Mouse (Mus musculus) layer of hippocampus, postnatal 36 days (tissue): Measurements from ENCODE around the gene Gm21060. TPM values are rescaled to one million over a fixed set of nuclear protein-coding genes. Genes with fewer than 3 reads are reported as not detected.
"Not testable (repeated sequence)": the region's sequence is repeated elsewhere in the genome, so short reads cannot be mapped to it uniquely, and the experiment has no call there.

Source experiments
- DNase-seq, 2 experiments: peaks; one replicate each; pipeline ENCODE4 v3.0.0; 2022
- total RNA-seq, 2 experiments: library from RNA; stranded (reverse); gene quantifications; 2 replicates each; pipeline ENCODE4 v1.2.3; 2021

Gene Gm21060
- not detected for total RNA-seq

GRCm38 (mm10) chr19:61296969-61297368 lies at the start of gene Gm21060:
Gene Gm21060 (minus strand): TSS chr19:61297069.
- no peak for DNase-seq

- DNase-seq, result not testable (repeated sequence)
Measured at GRCm38 (mm10) chr19:61320844-61321243, 24.0 kb upstream of the Gm21060 start.

DNA sequence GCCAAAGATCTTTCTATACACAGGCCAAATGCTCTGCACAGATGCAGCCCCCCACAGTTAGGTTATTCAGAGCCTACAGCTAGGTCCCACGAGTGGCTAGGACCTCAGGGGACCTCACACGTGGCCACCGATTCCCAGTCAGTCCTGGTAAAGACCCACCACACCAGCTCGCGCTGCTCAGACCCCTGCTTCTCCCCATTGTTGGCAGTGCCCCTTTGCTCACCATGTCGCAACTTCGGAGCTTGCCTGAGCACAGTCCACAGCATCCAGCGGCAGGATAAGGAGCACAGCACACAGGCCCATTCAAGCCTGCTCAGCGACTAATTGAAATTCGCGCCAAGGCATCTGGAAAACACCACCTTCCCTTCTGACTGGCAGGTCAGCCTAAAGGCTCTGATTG lies 16.3 kb upstream of the Gm21060 start:
- DNase-seq, result not testable (repeated sequence)

DNA sequence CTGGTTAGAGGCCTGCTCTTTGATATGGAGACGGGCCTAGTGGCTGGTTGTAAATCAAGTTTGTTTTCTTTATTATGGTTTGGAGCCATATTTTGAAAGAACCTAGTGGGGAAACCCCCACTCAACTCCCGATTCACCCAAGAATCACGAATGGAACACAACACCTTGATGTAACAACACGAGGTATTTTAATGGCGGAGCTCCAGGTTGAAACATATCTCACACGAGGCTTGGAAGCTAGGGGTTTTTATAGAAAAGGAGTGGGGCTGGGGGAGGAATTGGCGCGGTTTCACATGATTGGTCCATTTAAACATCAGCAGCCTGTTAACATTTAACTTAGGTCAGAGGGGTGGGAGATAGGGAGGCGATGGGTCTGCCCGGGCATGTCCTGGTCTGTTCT lies 15.5 kb upstream of the Gm21060 start:
- not testable (repeated sequence) for DNase-seq

DNA sequence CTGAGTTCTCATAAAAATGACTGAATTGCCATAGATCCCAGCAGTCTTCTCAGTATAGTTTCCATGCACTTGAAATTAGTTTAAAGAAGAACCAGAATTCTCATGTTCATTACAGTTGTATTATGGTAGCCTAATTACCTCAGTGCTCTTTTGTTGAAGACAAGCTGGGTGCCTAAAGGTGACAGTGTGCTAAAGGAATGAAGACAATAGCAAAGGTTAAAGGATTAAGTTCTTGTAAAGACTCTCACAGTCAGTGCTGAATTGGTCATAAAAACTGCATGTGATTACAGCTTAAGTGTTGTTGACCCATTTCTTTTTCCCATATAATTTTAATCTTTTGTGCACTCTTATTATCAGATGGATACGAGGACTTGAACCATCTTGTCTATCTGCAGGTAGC lies 11.2 kb upstream of the Gm21060 start:
- DNase-seq, result not testable (repeated sequence)

GRCm38 (mm10) chr19:61285033-61285432 lies 11.8 kb downstream of the Gm21060 start:
- DNase-seq, result not testable (repeated sequence)

DNA sequence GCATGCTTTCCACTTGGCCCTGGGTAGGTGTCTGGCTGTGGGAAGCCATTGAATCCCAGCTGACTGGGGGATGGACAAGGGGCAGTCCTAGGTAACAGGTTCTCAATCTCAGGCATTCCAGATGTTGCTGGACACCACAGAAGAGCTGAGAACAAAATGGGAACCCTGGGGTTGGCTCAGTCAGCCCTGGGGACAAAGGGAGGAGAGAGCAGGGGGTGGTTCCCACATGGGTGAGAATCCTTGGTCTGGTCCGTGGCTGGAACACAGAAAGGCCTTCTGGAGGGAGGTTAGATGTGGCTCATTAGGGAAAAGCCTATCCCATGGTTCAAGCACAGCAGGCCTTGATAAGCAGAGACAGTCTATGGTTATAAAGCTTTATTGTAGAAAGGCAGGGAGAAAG lies 13.3 kb downstream of the Gm21060 start:
- no peak for DNase-seq

- no peak for DNase-seq
Measured at GRCm38 (mm10) chr19:61275446-61275845, 21.4 kb downstream of the Gm21060 start.

DNA sequence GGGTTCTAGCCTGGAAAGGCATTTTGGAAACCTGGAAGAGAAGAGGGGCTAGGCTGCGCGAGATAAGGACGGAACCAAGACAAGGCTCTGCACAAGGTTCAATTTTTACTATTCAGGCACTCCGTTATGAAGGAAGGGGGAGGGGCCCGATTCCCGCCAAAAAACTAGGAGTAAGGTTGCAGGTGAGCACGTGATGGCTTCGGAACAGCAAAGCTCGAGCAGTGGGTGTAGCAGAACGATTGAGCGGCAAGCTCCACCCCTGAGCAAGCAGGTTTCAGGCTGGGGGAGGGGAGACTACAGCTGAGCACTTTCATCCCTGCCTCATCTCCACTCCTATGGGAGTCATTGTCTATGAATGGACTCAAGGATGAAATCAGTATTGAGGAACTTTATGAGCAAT lies 27.7 kb downstream of the Gm21060 start:
- not testable (repeated sequence) for DNase-seq

- DNase-seq, result no peak
Measured at GRCm38 (mm10) chr19:61267141-61267540, 29.7 kb downstream of the Gm21060 start.

- peak; percentile 15 to 23 for DNase-seq
Measured at GRCm38 (mm10) chr19:61266651-61267050, 30.2 kb downstream of the Gm21060 start.

- DNase-seq, result peak; percentile 30 to 33
Measured at GRCm38 (mm10) chr19:61266246-61266615, 30.6 kb downstream of the Gm21060 start.

- peak; percentile 19 for DNase-seq
Measured at GRCm38 (mm10) chr19:61265349-61266245, 31.3 kb downstream of the Gm21060 start.

GRCm38 (mm10) chr19:61264933-61265332 lies 31.9 kb downstream of the Gm21060 start:
- no peak for DNase-seq

DNA sequence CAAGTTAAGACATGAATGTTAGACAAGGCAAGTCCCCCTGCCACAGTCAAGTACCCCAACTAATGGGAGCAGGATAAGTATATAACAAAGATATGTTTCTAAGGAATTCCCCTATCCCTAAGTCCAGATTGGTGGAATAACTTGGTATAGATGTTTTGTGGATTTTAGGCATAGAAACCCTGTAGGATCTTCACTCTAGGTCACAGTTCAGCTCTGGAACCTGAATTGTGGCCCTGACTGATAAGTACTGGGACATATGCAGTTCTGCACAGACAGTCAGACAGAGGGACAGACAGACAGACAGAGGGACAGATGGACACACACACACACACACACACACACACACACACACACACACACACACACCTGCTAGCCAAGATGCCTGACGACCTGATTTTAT lies 32.6 kb downstream of the Gm21060 start:
- DNase-seq, result no peak

- no peak for DNase-seq
Measured at GRCm38 (mm10) chr19:61261241-61261640, 35.6 kb downstream of the Gm21060 start.

DNA sequence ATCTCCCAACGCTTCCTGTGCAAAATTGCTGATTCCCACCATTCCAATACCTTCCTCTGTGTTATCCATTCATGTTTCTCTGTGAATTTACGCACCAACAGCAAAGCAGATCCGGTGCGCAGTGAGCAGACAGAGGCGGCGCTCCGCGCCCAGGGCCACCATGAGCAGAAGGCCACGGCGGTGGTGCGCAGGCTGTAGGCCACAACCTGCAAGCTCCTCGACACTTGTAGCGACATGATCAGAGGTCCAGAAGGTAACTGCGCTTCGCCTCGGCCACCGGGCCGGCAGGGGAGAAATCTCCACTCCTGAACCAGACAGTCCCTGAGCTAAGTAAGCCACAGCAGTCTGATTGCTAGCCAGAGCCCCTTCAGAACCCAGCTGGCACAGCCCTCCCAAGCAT lies 39.1 kb downstream of the Gm21060 start:
- no peak for DNase-seq

DNA sequence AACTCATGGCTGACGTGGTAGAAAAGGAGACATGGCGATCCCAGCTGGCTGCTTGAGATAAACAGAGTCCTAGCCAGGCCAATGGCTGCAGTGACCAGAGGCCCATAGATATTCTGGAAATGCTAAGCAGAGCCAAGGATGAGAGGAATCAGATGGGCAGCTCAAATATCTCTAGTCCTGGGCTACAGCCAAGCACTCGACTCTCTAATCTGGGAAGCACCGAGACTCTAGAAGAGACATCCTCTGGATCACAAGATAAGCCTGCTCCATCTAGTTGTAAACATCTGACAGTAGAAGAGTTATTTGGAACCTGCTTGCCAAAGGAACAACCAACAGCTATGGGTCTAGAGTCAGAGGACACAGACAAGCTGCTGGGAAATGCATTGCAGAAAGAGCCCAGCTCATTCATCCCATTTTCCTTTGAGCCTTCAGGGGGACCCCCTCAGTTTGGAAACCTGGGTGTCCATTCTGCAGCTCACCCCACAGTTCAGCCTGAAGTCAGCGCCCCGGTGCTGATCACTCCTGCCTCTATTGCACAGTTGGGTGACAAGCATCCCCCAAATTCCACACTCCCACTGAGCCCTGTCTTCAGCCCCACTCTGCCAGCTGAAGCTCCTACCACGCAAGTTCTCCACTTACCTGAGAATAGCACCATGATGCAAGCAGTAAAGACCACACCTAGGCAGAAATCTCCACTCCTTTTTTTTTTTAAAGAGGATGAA lies 40.5 kb downstream of the Gm21060 start:
- no peak for DNase-seq

DNA sequence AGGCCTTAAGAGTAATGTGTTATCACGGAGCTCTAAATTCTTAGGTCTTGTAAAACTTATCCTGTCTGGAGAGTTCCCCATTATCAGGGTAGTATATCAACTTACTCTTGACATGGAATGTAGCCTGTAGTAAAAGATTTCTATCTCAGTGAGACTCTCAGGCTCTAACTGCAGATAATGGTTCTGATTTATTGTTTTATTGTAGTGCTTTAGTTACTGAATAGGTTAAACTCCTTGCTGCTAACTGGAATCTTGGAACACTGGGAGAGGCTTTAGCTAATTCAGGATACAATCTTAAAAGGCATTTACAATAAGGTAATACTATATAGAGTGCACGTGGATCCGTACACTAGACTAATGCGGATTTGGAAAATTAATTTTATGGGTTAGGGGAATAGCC lies 49.5 kb downstream of the Gm21060 start:
- DNase-seq, result not testable (repeated sequence)
